Mouse (Mus musculus) lung, postnatal 0 days (tissue): Measurements from ENCODE around the gene Nr1h2.

ENCODE experiments used
- CTCF ChIP-seq: IDR thresholded peaks from 2 replicates; pipeline ENCODE4 v1.5.1; 2016; ENCODE audit warnings: antibody characterized with exemption, mild to moderate bottlenecking
- EP300 ChIP-seq: IDR thresholded peaks from 2 replicates; pipeline ENCODE4 v1.6.1; 2016; ENCODE audit warnings: antibody characterized with exemption, mild to moderate bottlenecking, control low read depth

DNA sequence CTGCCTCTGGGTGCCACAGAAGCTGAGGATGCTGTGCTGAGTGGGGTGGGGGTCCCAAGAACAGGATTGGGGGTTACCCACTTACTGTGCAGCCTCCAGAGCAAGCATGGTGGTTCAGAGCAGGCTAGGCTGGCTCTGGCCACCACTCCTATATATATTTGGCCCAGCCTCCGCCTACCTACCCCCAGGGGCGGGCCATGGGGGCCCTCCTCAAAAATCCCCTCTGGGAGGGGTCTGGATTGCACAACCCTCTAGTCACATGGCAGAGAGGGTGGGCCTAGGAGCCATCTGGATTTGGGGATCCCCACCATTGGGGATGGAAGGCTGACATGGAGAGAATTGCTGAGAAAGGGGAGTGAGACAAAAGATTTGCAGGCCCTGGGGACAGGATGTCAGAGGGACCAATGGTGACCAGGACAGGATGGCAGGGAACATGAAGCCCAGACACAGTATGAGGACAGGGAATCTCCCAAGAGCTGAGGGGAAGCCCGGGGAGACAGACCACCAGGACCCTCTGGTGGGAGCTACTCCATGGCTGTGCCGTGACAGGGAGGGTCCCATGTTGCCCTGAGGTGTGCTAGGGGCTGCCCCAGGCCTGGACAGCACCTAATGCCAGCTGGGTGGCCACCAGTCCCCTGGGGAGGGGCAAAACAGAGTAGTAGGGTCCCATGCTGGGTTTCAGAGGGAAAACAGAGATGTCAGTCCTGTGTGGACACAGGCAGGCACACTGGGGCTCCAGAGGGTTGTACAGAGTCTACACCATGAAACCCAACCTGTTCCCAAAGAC lies 21.6 kb downstream of the Nr1h2 start, which contains the start of gene Spib:
- TF ChIP-seq CTCF = no peak
- TF ChIP-seq EP300 = no peak
